Mouse (Mus musculus): ENCODE data around the gene Gng12. TPM values are rescaled to one million over a fixed set of nuclear protein-coding genes. Genes with fewer than 3 reads are reported as not detected.

Gene Gng12
- total RNA-seq, 2 experiments from 2014 or later: 28.0 to 28.9 TPM

DNA sequence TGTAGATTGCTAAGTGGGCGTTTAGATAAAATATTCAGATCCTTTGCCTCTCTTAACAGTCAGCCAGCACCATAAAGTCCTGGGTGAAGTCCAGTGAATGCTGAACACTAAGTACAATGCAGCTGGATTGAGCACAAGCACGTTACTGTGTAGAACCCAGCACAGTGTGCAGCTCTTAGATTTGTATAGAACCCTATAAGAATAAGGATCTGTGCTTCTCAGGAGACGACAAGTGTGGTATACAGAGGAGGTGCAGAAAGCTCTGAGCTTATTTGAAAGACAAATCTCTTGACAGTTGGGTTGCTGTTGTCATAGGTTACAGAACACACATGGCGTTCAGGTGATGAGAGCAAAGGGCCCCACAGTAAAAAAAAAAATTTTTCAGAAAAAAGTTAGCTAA lies 1.8 kb downstream of the Gng12 start:
- H3K4me3 ChIP-seq: peak overlapping the region; percentile 99
- intact Hi-C loops (cut with DNase I): loop anchor here (5.0 kb wide), 1 partner anchor 264 kb away; no protein-coding TSS in a partner anchor
- DNase-seq: no peak
- no peak for TF ChIP-seq CTCF (IDR thresholded peaks at IDR 0.05)
- peak overlapping the region; percentile 91; the same call in 1 of the 2 replicates for H3K27ac ChIP-seq

GRCm38 (mm10) chr6:66901926-66902325 lies 5.7 kb downstream of the Gng12 start:
- H3K27ac ChIP-seq: no peak overlapping the region
- no peak for DNase-seq
- intact Hi-C loops (cut with DNase I): loop anchor here (5.0 kb wide), 1 partner anchor 35 kb away; no protein-coding TSS in a partner anchor
- H3K4me3 ChIP-seq: no peak overlapping the region
- no peak for TF ChIP-seq CTCF (IDR thresholded peaks at IDR 0.05)

DNA sequence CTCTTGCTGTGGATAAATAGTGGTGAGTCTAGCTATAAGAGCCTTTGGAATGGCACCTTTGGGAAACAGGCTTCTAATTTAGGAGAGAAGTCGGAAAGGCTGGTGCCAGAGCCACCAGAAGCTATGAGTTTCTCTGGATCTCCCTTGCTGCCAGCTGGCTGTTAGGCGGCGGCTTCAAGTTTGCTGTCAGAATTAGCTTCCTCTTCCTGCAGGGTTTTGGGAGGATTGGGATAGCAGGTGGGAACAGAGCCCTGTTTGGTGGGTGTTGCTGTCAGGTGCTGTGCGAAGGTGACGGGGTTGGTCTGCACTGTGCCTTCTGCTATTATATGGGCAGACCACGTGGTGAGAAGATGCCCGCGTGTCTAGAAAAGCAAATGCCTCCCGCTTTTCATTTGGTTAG lies 7.0 kb downstream of the Gng12 start:
- intact Hi-C loops (cut with DNase I): loop anchor here (5.0 kb wide), 1 partner anchor 34 kb away; no protein-coding TSS in a partner anchor
- peak; percentile 36 for DNase-seq
- H3K4me3 ChIP-seq: no peak overlapping the region
- TF ChIP-seq CTCF (IDR thresholded peaks at IDR 0.05): no peak
- H3K27ac ChIP-seq: no peak overlapping the region

GRCm38 (mm10) chr6:66903720-66904119 lies 7.5 kb downstream of the Gng12 start:
- Histone ChIP-seq H3K4me3 (no peak overlapping the region), H3K27ac (no peak overlapping the region)
- intact Hi-C loops (cut with DNase I): loop anchor here (5.0 kb wide), 1 partner anchor 34 kb away; no protein-coding TSS in a partner anchor
- TF ChIP-seq CTCF (IDR thresholded peaks at IDR 0.05): no peak
- DNase-seq: no peak

GRCm38 (mm10) chr6:66906244-66906643 lies 10.0 kb downstream of the Gng12 start:
- TF ChIP-seq CTCF (IDR thresholded peaks at IDR 0.05): no peak
- intact Hi-C loops (cut with DNase I): no loop called here
- no peak overlapping the region for H3K27ac ChIP-seq
- no peak for DNase-seq
- no peak overlapping the region for H3K4me3 ChIP-seq

- no peak for TF ChIP-seq CTCF (IDR thresholded peaks at IDR 0.05)
- no peak for DNase-seq
- H3K4me3 ChIP-seq: no peak overlapping the region
- intact Hi-C loops (cut with DNase I): no loop called here
- H3K27ac ChIP-seq: no peak overlapping the region
Measured at GRCm38 (mm10) chr6:66908327-66908973, 12.3 kb downstream of the Gng12 start.

GRCm38 (mm10) chr6:66910493-66911435 lies 14.6 kb downstream of the Gng12 start:
- TF ChIP-seq CTCF (IDR thresholded peaks at IDR 0.05): no peak
- DNase-seq: peak; percentile 24

DNA sequence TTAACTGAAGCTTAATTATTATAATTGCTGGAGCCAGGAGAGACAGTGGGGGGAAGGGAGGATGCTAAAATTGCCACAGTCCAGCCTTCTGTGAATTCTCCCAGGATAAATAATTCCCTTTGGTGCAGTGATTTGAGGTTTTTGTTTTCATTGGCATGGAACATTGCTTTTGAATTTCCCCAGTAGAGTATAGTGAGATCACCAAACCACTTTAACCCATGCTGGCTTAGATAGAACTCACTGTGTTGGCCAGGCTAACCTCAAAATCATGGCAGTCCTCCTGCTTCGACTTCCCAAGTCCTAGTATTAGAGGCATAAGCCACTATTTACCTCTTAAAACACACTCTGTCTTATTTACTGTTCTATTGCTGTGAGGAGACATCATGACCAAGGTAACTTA lies 17.2 kb downstream of the Gng12 start:
- no peak for TF ChIP-seq CTCF (IDR thresholded peaks at IDR 0.05)
- H3K27ac ChIP-seq: no peak overlapping the region
- no peak for DNase-seq
- intact Hi-C loops (cut with DNase I): no loop called here
- no peak overlapping the region for H3K4me3 ChIP-seq

More at GRCm38 (mm10) chr6:66910493-66911435, 14.6 kb downstream of the Gng12 start:
- Histone ChIP-seq H3K27ac (peak overlapping the region; percentile 44), H3K4me3 (no peak overlapping the region)
- intact Hi-C loops (cut with DNase I): no loop called here

DNA sequence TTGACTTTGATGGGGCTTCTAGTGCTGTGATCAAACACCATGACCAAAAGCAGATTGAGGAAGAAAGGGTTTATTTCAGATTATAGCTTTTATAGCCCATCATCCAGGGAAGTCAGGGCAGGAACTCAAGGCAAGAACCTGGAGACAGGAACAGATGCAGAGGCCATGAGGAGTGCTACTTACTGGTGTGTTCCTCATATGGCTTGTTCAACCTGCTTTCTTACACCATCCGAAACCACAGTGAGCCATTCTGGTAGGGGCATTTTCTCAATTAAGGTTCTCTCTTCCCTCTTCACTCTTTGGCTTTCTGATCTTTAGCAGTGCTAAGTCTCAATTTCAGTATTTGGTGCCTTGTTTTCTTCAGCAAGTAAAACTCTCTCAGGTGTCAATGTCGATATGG lies 19.4 kb downstream of the Gng12 start:
- Histone ChIP-seq H3K27ac (no peak overlapping the region), H3K4me3 (no peak overlapping the region)
- intact Hi-C loops (cut with DNase I): no loop called here
- no peak for TF ChIP-seq CTCF (IDR thresholded peaks at IDR 0.05)
- no peak for DNase-seq

- no peak overlapping the region for H3K27ac ChIP-seq
- no peak overlapping the region for H3K4me3 ChIP-seq
- no peak for TF ChIP-seq CTCF (IDR thresholded peaks at IDR 0.05)
Measured at GRCm38 (mm10) chr6:66917032-66917431, 20.8 kb downstream of the Gng12 start.

DNA sequence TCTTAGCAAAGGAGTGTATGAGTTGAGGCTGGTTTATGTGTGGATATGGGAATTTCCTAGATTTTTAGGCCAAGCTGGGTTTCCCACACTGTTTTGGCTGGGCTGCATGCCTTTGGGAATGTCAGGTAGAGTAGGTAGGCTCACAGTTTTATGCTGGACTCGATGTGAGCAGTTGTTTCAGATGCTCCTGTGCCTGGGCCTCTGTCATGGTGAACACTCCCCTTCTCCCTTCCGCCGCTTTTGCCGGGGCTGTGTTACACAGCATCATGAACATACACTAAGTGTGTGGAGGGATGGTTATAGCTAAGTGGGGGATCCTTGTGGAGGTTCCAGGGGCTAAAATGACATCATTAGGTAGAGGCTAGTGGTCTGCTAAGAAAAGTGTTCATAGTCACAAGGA lies 24.6 kb downstream of the Gng12 start:
- Histone ChIP-seq H3K4me3 (no peak overlapping the region), H3K27ac (no peak overlapping the region)
- intact Hi-C loops (cut with DNase I): no loop called here
- no peak for DNase-seq
- no peak for TF ChIP-seq CTCF (IDR thresholded peaks at IDR 0.05)

More at GRCm38 (mm10) chr6:66917032-66917431, 20.8 kb downstream of the Gng12 start:
- no peak for DNase-seq
- intact Hi-C loops (cut with DNase I): no loop called here

- no peak for DNase-seq
- TF ChIP-seq CTCF (IDR thresholded peaks at IDR 0.05): no peak
- intact Hi-C loops (cut with DNase I): no loop called here
Measured at GRCm38 (mm10) chr6:66921755-66922154, 25.6 kb downstream of the Gng12 start.

DNA sequence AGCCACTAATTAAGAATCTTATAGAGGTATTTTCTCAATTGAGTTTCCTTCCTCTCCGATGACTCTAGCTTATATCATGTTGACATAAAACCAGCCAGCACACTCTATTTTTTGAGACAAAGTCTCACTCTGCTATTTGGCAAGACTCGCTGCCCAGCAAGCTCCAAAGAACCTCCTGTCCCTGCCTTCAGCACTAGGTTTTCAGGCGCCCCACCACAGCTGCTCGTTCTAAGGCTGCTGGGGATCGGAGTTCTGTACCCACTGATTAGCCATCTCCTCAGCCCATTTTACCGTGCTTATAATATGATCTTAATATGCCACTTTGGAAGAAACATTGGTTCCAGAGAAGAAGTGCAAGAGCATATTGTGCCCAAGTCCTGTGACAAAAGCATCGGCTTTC lies 26.3 kb downstream of the Gng12 start:
- no peak overlapping the region for H3K27ac ChIP-seq
- intact Hi-C loops (cut with DNase I): no loop called here
- H3K4me3 ChIP-seq: no peak overlapping the region
- TF ChIP-seq CTCF (IDR thresholded peaks at IDR 0.05): no peak
- DNase-seq: no peak

More at GRCm38 (mm10) chr6:66921755-66922154, 25.6 kb downstream of the Gng12 start:
- H3K27ac ChIP-seq: no peak overlapping the region
- H3K4me3 ChIP-seq: no peak overlapping the region
